Mouse (Mus musculus) small intestine, adult 2 months (tissue): ENCODE data around the gene Gm49383.
"Not testable (repeated sequence)": the region's sequence is repeated elsewhere in the genome, so short reads cannot be mapped to it uniquely, and the experiment has no call there.

Experiments used
- CTCF ChIP-seq: fragments of 200-500 bp; IDR thresholded peaks from 2 replicates; pipeline ENCODE4 v1.5.1; 2012; ENCODE audit warnings: low read depth, mild to moderate bottlenecking, control low read depth, inconsistent platforms, low read length, moderate library complexity, mixed read lengths; ENCODE audit not compliant: insufficient replicate concordance, insufficient read length; ENCODE audit errors: extremely low read depth
- POLR2A ChIP-seq: fragments of 200-500 bp; IDR thresholded peaks from 2 replicates; pipeline ENCODE4 v1.6.1; 2012; ENCODE audit warnings: low read depth, mild to moderate bottlenecking, control low read depth, inconsistent platforms, low read length, moderate library complexity

DNA sequence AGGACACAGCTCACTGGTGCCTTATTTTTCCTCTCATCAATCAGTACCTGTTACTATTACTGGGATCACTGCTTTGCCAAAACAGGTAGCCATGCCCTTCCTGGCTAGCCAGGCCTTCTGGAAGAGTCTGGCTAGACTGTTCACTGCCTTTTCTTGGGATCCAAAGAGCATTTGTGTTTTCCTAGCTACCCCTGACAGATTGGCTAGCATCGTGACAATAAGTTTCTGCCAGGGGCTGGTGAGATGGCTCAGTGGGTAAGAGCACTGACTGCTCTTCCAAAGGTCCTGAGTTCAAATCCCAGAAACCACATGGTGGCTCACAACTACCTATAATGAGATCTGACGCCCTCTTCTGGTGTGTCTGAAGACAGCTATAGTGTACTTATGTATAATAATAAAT is 36.2 kb downstream of the Gm49383 start:
- not testable (repeated sequence) for TF ChIP-seq POLR2A, CTCF
